Mouse (Mus musculus): ENCODE measurements around the gene Igfbp7. TPM values are rescaled to one million over a fixed set of nuclear protein-coding genes. Genes with fewer than 3 reads are reported as not detected.

The Igfbp7 gene
- polyA plus RNA-seq, 1 experiment, result 4,855 TPM

DNA sequence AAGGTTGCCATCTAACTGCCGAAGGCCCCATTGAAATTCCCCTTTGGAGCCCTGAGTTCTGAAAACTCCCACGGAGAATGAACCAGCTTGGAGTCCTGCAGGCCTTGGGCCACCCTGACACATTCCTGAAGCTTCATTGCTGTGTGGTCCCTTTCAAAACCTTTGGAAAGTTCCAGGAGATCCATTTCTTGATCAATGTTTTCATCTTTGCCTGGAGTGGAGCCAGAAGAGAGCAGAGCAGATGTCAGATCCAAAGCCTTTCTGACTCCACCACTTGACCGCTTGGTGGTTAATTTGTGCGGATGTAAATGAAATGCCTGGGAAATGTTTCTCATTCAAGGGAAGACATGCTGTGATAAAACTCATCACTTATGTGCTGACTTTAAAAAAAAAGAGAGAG lies 8.8 kb downstream of the Igfbp7 start:
- H3K4me3 ChIP-seq (ENCODE audit: insufficient read depth, low read depth, low read length), result no peak overlapping the region
- peak overlapping the region; percentile 61 for H3K27ac ChIP-seq (ENCODE audit: insufficient read depth, low read depth, low read length)
- H3K4me1 ChIP-seq (ENCODE audit: control insufficient read depth, insufficient read depth, low read length), result peaks cover 62% of the 10 kb centered on the region
- no peaks in the 10 kb centered on the region for H3K36me3 ChIP-seq (ENCODE audit: control insufficient read depth, insufficient read depth, low read length)
- WGBS, result 51% methylated on average over 4 of the region's 4 CpGs
- TF ChIP-seq POLR2A (IDR thresholded peaks at IDR 0.05; ENCODE audit: low read depth, low read length) (no peak), CTCF (conservative IDR thresholded peaks at IDR 0.05; ENCODE audit: insufficient read depth, insufficient read length, low read depth, low read length) (no peak)
- DNase-seq, result peak; percentile 39
- H3K27me3 ChIP-seq (replicated peaks; ENCODE audit: control insufficient read depth, insufficient read depth, low read length), result no peaks in the 10 kb centered on the region

DNA sequence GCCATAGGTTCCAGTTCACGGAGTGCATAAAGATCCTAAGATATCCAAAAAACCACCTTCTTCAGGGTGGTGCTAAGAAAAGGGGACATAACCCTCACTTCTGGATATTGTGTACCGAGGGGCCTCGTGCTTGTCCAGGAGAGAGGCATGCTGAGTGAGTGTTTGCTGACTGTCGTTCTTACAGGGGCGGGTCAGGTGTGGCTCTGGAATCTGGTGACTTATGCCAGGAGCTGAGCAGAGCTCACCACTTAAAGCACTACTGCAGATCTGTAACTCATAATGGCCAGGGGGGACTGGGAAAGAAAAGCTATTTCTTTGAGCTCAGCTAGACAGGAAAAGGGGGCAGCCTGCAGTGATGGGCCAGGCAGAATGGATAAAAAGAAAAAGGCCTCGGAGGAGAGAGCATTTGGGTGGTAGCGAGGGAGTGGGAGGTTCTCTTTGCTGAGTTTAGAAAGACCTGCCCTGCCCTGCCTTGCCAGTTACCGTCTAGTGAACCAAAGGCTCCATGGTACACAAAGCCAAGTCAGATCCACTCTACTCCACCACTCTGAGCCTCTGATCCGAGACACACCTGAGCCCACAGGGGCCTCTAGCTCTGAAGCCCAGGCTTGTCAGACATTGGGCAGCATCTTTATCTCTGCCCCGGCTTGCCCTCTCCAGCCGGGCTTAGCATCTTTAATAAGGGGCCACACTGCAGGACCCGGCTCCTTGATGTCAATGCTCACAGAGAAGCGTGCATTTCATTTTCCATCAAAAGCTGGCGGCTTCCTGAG lies 9.4 kb downstream of the Igfbp7 start:
- Histone ChIP-seq H3K4me1 (ENCODE audit: control insufficient read depth, insufficient read depth, low read length) (peaks cover 65% of the 10 kb centered on the region), H3K36me3 (ENCODE audit: control insufficient read depth, insufficient read depth, low read length) (no peaks in the 10 kb centered on the region), H3K27ac (ENCODE audit: insufficient read depth, low read depth, low read length) (peak overlapping the region; percentile 61), H3K4me3 (ENCODE audit: insufficient read depth, low read depth, low read length) (no peak overlapping the region), H3K27me3 (replicated peaks; ENCODE audit: control insufficient read depth, insufficient read depth, low read length) (no peaks in the 10 kb centered on the region)
- no peak for TF ChIP-seq POLR2A (IDR thresholded peaks at IDR 0.05; ENCODE audit: low read depth, low read length)
- no peak for TF ChIP-seq CTCF (conservative IDR thresholded peaks at IDR 0.05; ENCODE audit: insufficient read depth, insufficient read length, low read depth, low read length)
- 49% methylated on average over 14 of the region's 14 CpGs for WGBS
- peak; percentile 77 for DNase-seq

DNA sequence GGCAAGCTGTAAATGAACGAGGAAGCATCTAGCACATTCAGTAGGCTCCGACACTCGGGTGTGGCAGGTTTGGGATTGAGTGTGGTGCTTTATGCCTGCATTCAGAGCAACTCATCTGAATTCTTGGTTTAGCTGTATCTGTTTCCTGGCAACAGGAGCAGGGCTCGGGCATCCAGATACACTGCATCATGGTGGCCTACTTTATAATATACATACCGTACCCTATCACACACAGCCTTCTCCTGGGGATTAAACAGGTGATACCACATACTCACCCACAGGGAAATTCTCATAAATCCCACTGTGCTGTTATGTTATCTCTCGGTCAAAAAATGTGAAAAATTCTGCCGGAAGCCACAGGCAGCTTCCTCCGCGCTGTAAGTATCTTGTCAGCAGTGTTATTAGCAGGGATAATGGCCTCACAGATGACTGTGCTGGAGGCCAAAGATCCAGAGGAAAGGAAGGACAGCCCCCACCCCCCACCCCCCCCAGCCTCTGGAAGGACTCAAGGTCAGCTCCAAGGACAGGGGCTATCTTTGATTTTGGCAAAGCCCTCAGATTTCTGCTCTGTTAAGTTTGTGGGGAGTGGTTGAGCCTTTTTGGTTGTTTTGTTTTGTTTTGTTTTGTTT lies 13.7 kb downstream of the Igfbp7 start:
- peak overlapping the region; percentile 82 for H3K27ac ChIP-seq (ENCODE audit: insufficient read depth, low read depth, low read length)
- WGBS, result 55% methylated on average over 9 of the region's 9 CpGs
- no peak overlapping the region for H3K4me3 ChIP-seq (ENCODE audit: insufficient read depth, low read depth, low read length)
- H3K36me3 ChIP-seq (ENCODE audit: control insufficient read depth, insufficient read depth, low read length), result no peaks in the 10 kb centered on the region
- peak; percentile 71 for DNase-seq
- H3K27me3 ChIP-seq (replicated peaks; ENCODE audit: control insufficient read depth, insufficient read depth, low read length), result no peaks in the 10 kb centered on the region
- no peak for TF ChIP-seq POLR2A (IDR thresholded peaks at IDR 0.05; ENCODE audit: low read depth, low read length)
- TF ChIP-seq CTCF (conservative IDR thresholded peaks at IDR 0.05; ENCODE audit: insufficient read depth, insufficient read length, low read depth, low read length), result no peak
- H3K4me1 ChIP-seq (ENCODE audit: control insufficient read depth, insufficient read depth, low read length), result peaks cover 47% of the 10 kb centered on the region

- peaks cover 42% of the 10 kb centered on the region for H3K4me1 ChIP-seq (ENCODE audit: control insufficient read depth, insufficient read depth, low read length)
- H3K4me3 ChIP-seq (ENCODE audit: insufficient read depth, low read depth, low read length), result no peak overlapping the region
- 51% methylated on average over 10 of the region's 10 CpGs for WGBS
- H3K27me3 ChIP-seq (replicated peaks; ENCODE audit: control insufficient read depth, insufficient read depth, low read length), result no peaks in the 10 kb centered on the region
- no peaks in the 10 kb centered on the region for H3K36me3 ChIP-seq (ENCODE audit: control insufficient read depth, insufficient read depth, low read length)
- TF ChIP-seq POLR2A (IDR thresholded peaks at IDR 0.05; ENCODE audit: low read depth, low read length) (no peak), CTCF (conservative IDR thresholded peaks at IDR 0.05; ENCODE audit: insufficient read depth, insufficient read length, low read depth, low read length) (no peak)
- H3K27ac ChIP-seq (ENCODE audit: insufficient read depth, low read depth, low read length), result peak overlapping the region; percentile 82
- peak; percentile 70 for DNase-seq
These were observed 14.7 kb downstream of the Igfbp7 start for GRCm38 (mm10) chr5:77393094-77393619.

DNA sequence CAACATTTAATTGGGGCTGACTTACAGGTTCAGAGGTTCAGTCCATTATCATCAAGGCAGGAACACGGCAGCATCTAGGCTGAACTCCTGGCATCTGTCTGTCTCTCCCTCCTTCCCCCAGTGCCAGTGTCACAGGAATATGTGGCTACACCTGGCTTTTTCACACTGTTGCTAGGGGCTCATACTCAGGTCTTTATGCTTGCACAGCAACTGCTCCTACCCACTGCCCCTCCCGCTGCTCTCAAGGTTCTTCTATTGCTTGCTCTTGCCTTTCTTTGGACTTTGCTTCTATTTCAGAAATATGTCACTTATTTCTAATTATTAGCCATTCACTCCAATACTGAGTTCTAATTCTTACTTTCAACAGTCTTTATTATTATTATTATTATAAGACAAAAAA lies 17.6 kb downstream of the Igfbp7 start:
- Histone ChIP-seq H3K27ac (ENCODE audit: insufficient read depth, low read depth, low read length) (peak overlapping the region; percentile 53), H3K36me3 (ENCODE audit: control insufficient read depth, insufficient read depth, low read length) (no peaks in the 10 kb centered on the region), H3K27me3 (replicated peaks; ENCODE audit: control insufficient read depth, insufficient read depth, low read length) (no peaks in the 10 kb centered on the region), H3K4me3 (ENCODE audit: insufficient read depth, low read depth, low read length) (no peak overlapping the region), H3K4me1 (ENCODE audit: control insufficient read depth, insufficient read depth, low read length) (peaks cover 53% of the 10 kb centered on the region)
- 44% methylated on average over 2 of the region's 2 CpGs for WGBS
- peak; percentile 64 for DNase-seq
- TF ChIP-seq POLR2A (IDR thresholded peaks at IDR 0.05; ENCODE audit: low read depth, low read length), result no peak
- no peak for TF ChIP-seq CTCF (conservative IDR thresholded peaks at IDR 0.05; ENCODE audit: insufficient read depth, insufficient read length, low read depth, low read length)

- 50% methylated on average over 6 of the region's 6 CpGs for WGBS
- no peaks in the 10 kb centered on the region for H3K36me3 ChIP-seq (ENCODE audit: control insufficient read depth, insufficient read depth, low read length)
- peak; percentile 42 for DNase-seq
- peak overlapping the region; percentile 64 for H3K27ac ChIP-seq (ENCODE audit: insufficient read depth, low read depth, low read length)
- no peak overlapping the region for H3K4me3 ChIP-seq (ENCODE audit: insufficient read depth, low read depth, low read length)
- H3K4me1 ChIP-seq (ENCODE audit: control insufficient read depth, insufficient read depth, low read length), result peaks cover 60% of the 10 kb centered on the region
- TF ChIP-seq CTCF (conservative IDR thresholded peaks at IDR 0.05; ENCODE audit: insufficient read depth, insufficient read length, low read depth, low read length), result no peak
- TF ChIP-seq POLR2A (IDR thresholded peaks at IDR 0.05; ENCODE audit: low read depth, low read length), result no peak
- no peaks in the 10 kb centered on the region for H3K27me3 ChIP-seq (replicated peaks; ENCODE audit: control insufficient read depth, insufficient read depth, low read length)
These were observed 19.5 kb downstream of the Igfbp7 start for GRCm38 (mm10) chr5:77388359-77388758.

GRCm38 (mm10) chr5:77387414-77387704 lies 20.5 kb downstream of the Igfbp7 start:
- Histone ChIP-seq H3K27me3 (replicated peaks; ENCODE audit: control insufficient read depth, insufficient read depth, low read length) (no peaks in the 10 kb centered on the region), H3K27ac (ENCODE audit: insufficient read depth, low read depth, low read length) (peak overlapping the region; percentile 95), H3K4me3 (ENCODE audit: insufficient read depth, low read depth, low read length) (no peak overlapping the region), H3K36me3 (ENCODE audit: control insufficient read depth, insufficient read depth, low read length) (no peaks in the 10 kb centered on the region), H3K4me1 (ENCODE audit: control insufficient read depth, insufficient read depth, low read length) (peaks cover 61% of the 10 kb centered on the region)
- DNase-seq, result no peak
- TF ChIP-seq POLR2A (IDR thresholded peaks at IDR 0.05; ENCODE audit: low read depth, low read length), result no peak
- TF ChIP-seq CTCF (conservative IDR thresholded peaks at IDR 0.05; ENCODE audit: insufficient read depth, insufficient read length, low read depth, low read length), result no peak
- 14% methylated on average over 8 of the region's 8 CpGs for WGBS
